Mouse (Mus musculus): ENCODE data around the gene Ano1. TPM values are rescaled to one million over a fixed set of nuclear protein-coding genes. Genes with fewer than 3 reads are reported as not detected.

The Ano1 gene
- polyA plus RNA-seq, 1 experiment = 1.7 TPM

DNA sequence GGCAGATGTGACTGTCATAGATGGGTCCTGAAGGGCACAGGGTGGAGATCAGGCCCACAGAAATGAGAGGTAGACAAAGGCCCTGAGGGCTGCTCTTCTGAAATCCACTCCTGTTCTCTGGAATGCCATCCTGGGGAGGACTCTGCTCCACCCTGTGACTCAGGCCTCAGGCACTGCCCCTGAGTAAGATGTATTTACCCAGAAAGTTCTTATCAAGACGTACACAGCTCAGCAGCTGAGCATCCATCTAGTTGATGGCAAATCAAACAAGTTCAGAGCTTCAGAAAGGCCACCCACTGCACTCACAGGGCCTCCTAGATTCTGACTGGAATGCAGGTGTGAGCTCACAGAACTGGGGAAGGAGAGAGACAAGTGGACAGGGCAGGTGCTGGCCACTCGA is 4.0 kb downstream of the Ano1 start:
- TF ChIP-seq GATA1 (IDR thresholded peaks at IDR 0.05; ENCODE audit: low read length) = no peak

- TF ChIP-seq GATA1 (IDR thresholded peaks at IDR 0.05; ENCODE audit: low read length) = no peak
These were observed 5.3 kb downstream of the Ano1 start for GRCm38 (mm10) chr7:144746466-144746865.

DNA sequence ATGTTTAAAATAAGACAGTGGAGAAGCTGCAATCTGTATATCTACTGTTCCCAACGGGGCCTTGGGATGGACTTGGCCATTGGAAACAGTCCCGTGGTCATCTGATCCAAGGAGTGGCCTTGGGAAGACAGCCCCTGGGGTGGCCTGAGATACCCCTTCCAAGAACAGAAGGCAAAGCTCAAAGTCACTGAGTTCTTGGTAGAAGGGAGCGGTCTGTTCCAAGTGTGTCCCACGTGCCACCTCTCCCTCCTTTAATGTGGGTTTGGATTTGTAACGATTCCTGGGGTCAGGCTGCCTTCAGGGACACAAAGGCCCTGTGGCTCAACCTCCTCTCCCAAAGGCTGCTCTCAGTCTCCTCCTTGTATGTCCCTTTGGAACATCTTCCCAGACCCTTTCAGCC is 7.9 kb downstream of the Ano1 start:
- no peak for TF ChIP-seq GATA1 (IDR thresholded peaks at IDR 0.05; ENCODE audit: low read length)

DNA sequence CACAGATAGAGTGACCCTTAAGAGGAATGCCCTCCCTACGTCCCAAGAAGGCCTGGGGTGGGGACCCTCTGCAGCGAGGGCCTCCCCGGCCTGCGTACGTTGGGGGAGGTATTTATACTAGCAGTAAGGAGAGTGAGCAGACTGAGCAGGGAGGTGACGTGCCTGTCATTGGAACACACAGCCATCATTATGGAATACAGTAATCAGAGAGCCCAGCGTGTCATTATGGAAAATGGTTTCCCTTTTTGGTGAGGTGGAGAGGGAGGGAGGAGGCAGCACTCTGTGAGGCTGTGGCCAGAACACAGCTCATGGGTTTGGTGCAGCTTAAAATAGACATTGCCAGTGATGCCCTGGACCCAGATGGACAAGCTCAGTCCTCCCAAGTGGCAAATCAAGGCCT is 11.1 kb downstream of the Ano1 start:
- no peak for TF ChIP-seq GATA1 (IDR thresholded peaks at IDR 0.05; ENCODE audit: low read length)

- TF ChIP-seq GATA1 (IDR thresholded peaks at IDR 0.05; ENCODE audit: low read length) = no peak
These were observed 12.0 kb downstream of the Ano1 start for GRCm38 (mm10) chr7:144739810-144740209.

GRCm38 (mm10) chr7:144738357-144738798 is 13.4 kb downstream of the Ano1 start:
- TF ChIP-seq GATA1 (IDR thresholded peaks at IDR 0.05; ENCODE audit: low read length) = no peak

- TF ChIP-seq GATA1 (IDR thresholded peaks at IDR 0.05; ENCODE audit: low read length) = no peak
These were observed 19.9 kb downstream of the Ano1 start for GRCm38 (mm10) chr7:144731897-144732291.

GRCm38 (mm10) chr7:144731182-144731896 is 20.4 kb downstream of the Ano1 start:
- no peak for TF ChIP-seq GATA1 (IDR thresholded peaks at IDR 0.05; ENCODE audit: low read length)

GRCm38 (mm10) chr7:144724283-144724682 is 27.5 kb downstream of the Ano1 start:
- TF ChIP-seq GATA1 (IDR thresholded peaks at IDR 0.05; ENCODE audit: low read length) = no peak

- TF ChIP-seq GATA1 (IDR thresholded peaks at IDR 0.05; ENCODE audit: low read length) = no peak
These were observed 31.8 kb downstream of the Ano1 start for GRCm38 (mm10) chr7:144719956-144720355.

DNA sequence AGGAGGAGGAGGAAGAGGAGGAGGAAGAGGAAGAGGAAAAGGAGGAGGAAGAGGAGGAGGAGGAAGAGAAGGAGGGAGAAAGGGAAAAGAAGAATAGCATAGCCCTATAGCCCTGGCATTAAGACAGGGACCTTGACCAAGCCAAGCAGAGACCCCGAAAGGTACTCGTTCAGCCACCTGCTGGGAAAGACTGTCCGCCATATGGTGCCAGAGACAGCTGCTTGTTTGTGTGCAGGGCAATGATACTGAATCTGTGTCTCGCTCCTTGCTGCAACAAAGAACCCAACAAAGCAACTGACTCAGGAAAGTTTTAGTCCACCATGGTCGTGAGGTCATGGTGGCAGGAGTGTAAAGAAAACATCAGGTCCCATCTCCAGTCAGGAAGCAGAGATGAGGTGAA is 34.0 kb downstream of the Ano1 start:
- no peak for TF ChIP-seq GATA1 (IDR thresholded peaks at IDR 0.05; ENCODE audit: low read length)

- no peak for TF ChIP-seq GATA1 (IDR thresholded peaks at IDR 0.05; ENCODE audit: low read length)
These were observed 53.9 kb downstream of the Ano1 start for GRCm38 (mm10) chr7:144697870-144698269.

GRCm38 (mm10) chr7:144696764-144697704 is 54.7 kb downstream of the Ano1 start:
- no peak for TF ChIP-seq GATA1 (IDR thresholded peaks at IDR 0.05; ENCODE audit: low read length)

DNA sequence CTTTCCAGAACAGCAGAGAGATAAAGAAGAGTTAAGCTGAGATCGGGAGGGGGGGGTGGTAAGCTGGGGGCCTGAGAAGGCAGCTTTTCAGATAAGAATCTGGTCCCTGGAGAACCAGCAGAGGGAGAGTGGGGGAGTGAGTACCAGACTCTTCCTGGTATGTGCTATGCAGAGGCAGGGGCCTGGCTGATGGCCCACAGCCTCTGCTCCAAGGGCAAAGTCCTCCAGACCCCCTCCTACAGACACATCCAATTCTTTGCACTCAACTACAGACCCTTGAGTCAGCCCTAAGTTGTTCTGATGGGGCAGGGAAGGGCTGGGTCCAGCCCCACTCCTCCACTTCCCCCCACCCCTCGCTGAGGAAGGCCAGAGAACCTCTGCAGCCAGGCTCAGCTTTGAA is 61.9 kb downstream of the Ano1 start:
- no peak for TF ChIP-seq GATA1 (IDR thresholded peaks at IDR 0.05; ENCODE audit: low read length)

GRCm38 (mm10) chr7:144689136-144689535 is 62.6 kb downstream of the Ano1 start:
- no peak for TF ChIP-seq GATA1 (IDR thresholded peaks at IDR 0.05; ENCODE audit: low read length)

DNA sequence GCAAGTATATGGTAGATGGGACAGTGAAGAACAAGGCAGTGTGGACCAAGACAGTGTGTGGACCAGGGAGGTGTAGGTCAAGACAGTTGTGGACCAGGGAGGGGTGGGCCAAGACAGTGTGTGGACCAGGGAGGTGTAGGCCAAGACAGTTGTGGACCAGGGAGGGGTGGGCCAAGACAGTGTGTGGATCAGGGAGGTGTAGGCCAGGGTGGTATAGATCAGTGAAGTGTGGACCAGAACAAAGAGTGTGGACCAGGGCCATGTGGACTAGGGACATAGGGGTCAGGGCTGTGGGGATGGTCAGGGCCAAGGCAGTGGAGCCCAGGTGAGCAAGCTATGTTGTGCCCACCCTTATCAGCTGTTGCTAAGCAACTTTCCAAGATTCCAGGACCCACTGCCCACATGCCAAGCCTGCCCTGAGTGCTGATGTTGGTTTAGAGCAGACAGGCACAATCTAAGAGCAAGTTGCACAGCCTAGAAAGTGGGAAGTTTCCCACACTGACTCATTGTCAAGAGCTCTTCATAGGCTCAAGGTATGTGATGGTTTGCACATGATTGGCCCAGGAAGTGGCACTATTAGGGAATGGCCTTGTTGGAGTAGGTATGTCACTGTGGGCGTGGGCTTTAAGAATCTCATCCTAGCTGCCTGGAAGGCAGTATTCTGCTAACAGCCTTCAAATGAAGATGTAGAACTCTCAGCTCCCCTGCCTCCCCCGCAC is 64.0 kb downstream of the Ano1 start:
- TF ChIP-seq GATA1 (IDR thresholded peaks at IDR 0.05; ENCODE audit: low read length) = no peak

Data from G1E-ER4 (cell line).